In the genomic region with DNA sequence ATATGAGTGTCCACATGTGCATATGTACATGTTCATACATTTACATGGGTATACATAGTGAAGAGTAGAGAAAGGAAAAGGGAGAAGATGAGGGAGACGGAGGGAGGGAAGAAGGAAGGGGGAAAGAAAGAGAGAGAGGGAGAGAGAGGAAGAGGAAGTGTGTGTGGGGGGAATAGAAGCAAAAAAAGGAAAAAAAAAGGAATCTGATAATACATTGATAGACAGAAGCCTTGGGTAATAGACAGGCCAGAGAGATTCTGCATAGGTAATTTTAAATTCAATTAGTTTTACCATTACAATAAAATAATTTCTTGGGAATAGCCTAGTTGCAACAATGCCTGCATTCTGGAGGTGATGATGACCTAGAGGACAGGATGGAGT, we compare ENCODE assay signal across 26 mouse cellular contexts.
DNase-seq lines count a peak whose midpoint lies in the region; ATAC-seq and TF ChIP-seq lines count a peak whose summit lies in the region.
"Had no signal": no experiment of that assay in that cellular context is flagged by ENCODE, and none has a peak within 500 bp of the region (broad histone marks: within the 10 kb centered on the region; RNA-seq: fewer than 3 reads in every experiment).

No protein-coding gene starts in this region.

- no peak for TF ChIP-seq CTCF in forebrain, postnatal 0 days (IDR thresholded peaks at IDR 0.05; ENCODE audit: low read depth)
- no peak for TF ChIP-seq CTCF in hindbrain, postnatal 0 days (IDR thresholded peaks at IDR 0.05; ENCODE audit: low read depth)

- no peak for DNase-seq in forebrain, postnatal 0 days
- DNase-seq in hindbrain, embryonic 11.5 days (ENCODE audit: low spot score): no peak
- no peak for DNase-seq in hindbrain, postnatal 0 days (ENCODE audit: low spot score)
- DNase-seq in neural tube, embryonic 11.5 days (ENCODE audit: low spot score): no peak
- no peak for DNase-seq in kidney, adult 11 months
- DNase-seq: adrenal gland, postnatal 25 days; cerebellum, adult 11-12 months; cerebellum, adult 9-11 months; embryo, embryonic 11 days; gastrocnemius, postnatal 10 days; kidney, adult 2 months; kidney, postnatal 36 days; right cerebral cortex, postnatal 25 days; spleen, adult 18-20 months; thymus, postnatal 14 days had no signal

- H3K4me2 ChIP-seq in forebrain, postnatal 0 days (ENCODE audit: low read depth): no peak overlapping the region
- H3K4me2 ChIP-seq in forebrain, embryonic 16.5 days (ENCODE audit: low read length): no peak overlapping the region
- no peak overlapping the region for H3K4me2 ChIP-seq in hindbrain, embryonic 11.5 days (replicated peaks; ENCODE audit: low read depth, low read length)
- no peak overlapping the region for H3K4me2 ChIP-seq in hindbrain, postnatal 0 days (ENCODE audit: low read depth, low read length)
- no peak overlapping the region for H3K4me2 ChIP-seq in neural tube, embryonic 11.5 days (ENCODE audit: low read depth)
- no peak overlapping the region for H3K4me2 ChIP-seq in neural tube, embryonic 15.5 days
- H3K4me2 ChIP-seq: embryonic facial prominence, embryonic 13.5 days; hindbrain, embryonic 15.5 days; limb, embryonic 12.5 days; liver, embryonic 15.5 days; lung, embryonic 14.5 days had no signal

- no peaks in the 10 kb centered on the region for H3K9me3 ChIP-seq in forebrain, postnatal 0 days (ENCODE audit: low read length)
- H3K9me3 ChIP-seq in forebrain, embryonic 16.5 days (ENCODE audit: control insufficient read depth, low read length): no peaks in the 10 kb centered on the region
- no peaks in the 10 kb centered on the region for H3K9me3 ChIP-seq in hindbrain, embryonic 11.5 days (ENCODE audit: control insufficient read depth, low read length)
- no peaks in the 10 kb centered on the region for H3K9me3 ChIP-seq in hindbrain, postnatal 0 days (ENCODE audit: low read length)
- no peaks in the 10 kb centered on the region for H3K9me3 ChIP-seq in neural tube, embryonic 11.5 days (ENCODE audit: control insufficient read depth, low read length)
- no peaks in the 10 kb centered on the region for H3K9me3 ChIP-seq in neural tube, embryonic 15.5 days (replicated peaks)
- H3K9me3 ChIP-seq: embryonic facial prominence, embryonic 13.5 days; heart, embryonic 10.5 days; hindbrain, embryonic 15.5 days; limb, embryonic 12.5 days; liver, embryonic 15.5 days had no signal

- H3K27ac ChIP-seq in forebrain, postnatal 0 days (ENCODE audit: low read depth, low read length): 0 out of 2 replicates have a peak overlapping the region, but pooled peaks have one; percentile 2
- no peak overlapping the region; the same call in 1 of the 2 replicates for H3K27ac ChIP-seq in forebrain, embryonic 16.5 days (ENCODE audit: low read length)
- H3K27ac ChIP-seq in hindbrain, embryonic 11.5 days (ENCODE audit: low read depth, low read length): 0 out of 2 replicates have a peak overlapping the region, but pooled peaks have one; percentile 62
- H3K27ac ChIP-seq in hindbrain, postnatal 0 days: no peak overlapping the region
- 0 out of 2 replicates have a peak overlapping the region, but pooled peaks have one; percentile 47 for H3K27ac ChIP-seq in neural tube, embryonic 11.5 days (ENCODE audit: low read depth, low read length)
- no peak overlapping the region for H3K27ac ChIP-seq in neural tube, embryonic 15.5 days (replicated peaks)
- H3K27ac ChIP-seq: embryonic facial prominence, embryonic 13.5 days; layer of hippocampus, adult 2 months; left cerebral cortex, adult 2 months; limb, embryonic 12.5 days; liver, embryonic 15.5 days had no signal

- no peak overlapping the region for H3K4me3 ChIP-seq in forebrain, postnatal 0 days (ENCODE audit: low read depth, low read length)
- H3K4me3 ChIP-seq in forebrain, embryonic 16.5 days (replicated peaks; ENCODE audit: low read length): no peak overlapping the region
- H3K4me3 ChIP-seq in hindbrain, embryonic 11.5 days (ENCODE audit: low read depth, low read length): no peak overlapping the region
- no peak overlapping the region for H3K4me3 ChIP-seq in hindbrain, postnatal 0 days (ENCODE audit: low read length)
- no peak overlapping the region for H3K4me3 ChIP-seq in neural tube, embryonic 11.5 days (ENCODE audit: low read depth, low read length)
- no peak overlapping the region for H3K4me3 ChIP-seq in neural tube, embryonic 15.5 days (replicated peaks)
- H3K4me3 ChIP-seq: embryonic facial prominence, embryonic 13.5 days; heart, embryonic 10.5 days; hindbrain, embryonic 15.5 days; layer of hippocampus, adult 2 months; left cerebral cortex, adult 2 months; limb, embryonic 12.5 days; liver, embryonic 15.5 days had no signal

- H3K4me1 ChIP-seq in forebrain, postnatal 0 days (ENCODE audit: insufficient read depth): no peaks in the 10 kb centered on the region
- peaks cover 5% of the 10 kb centered on the region; the same call in 1 of the 2 replicates for H3K4me1 ChIP-seq in forebrain, embryonic 16.5 days (replicated peaks; ENCODE audit: control insufficient read depth, insufficient read depth, low read length)
- no peaks in the 10 kb centered on the region for H3K4me1 ChIP-seq in hindbrain, embryonic 11.5 days (replicated peaks; ENCODE audit: control insufficient read depth, insufficient read depth, low read length)
- H3K4me1 ChIP-seq in hindbrain, postnatal 0 days (ENCODE audit: insufficient read depth, low read length): no peaks in the 10 kb centered on the region
- H3K4me1 ChIP-seq in neural tube, embryonic 11.5 days (ENCODE audit: control insufficient read depth, insufficient read depth, low read length): no peaks in the 10 kb centered on the region; the same call in 1 of the 2 replicates
- H3K4me1 ChIP-seq in neural tube, embryonic 15.5 days: no peaks in the 10 kb centered on the region
- H3K4me1 ChIP-seq: embryonic facial prominence, embryonic 13.5 days; heart, embryonic 10.5 days; hindbrain, embryonic 15.5 days; limb, embryonic 12.5 days; liver, embryonic 15.5 days had no signal

- 34% methylated on average over 1 of the region's 1 CpGs for WGBS in forebrain, postnatal 0 days
- 63% methylated on average over 1 of the region's 1 CpGs for WGBS in forebrain, embryonic 16.5 days
- 70% methylated on average over 1 of the region's 1 CpGs for WGBS in hindbrain, embryonic 11.5 days
- 52% methylated on average over 1 of the region's 1 CpGs for WGBS in hindbrain, postnatal 0 days
- WGBS in neural tube, embryonic 11.5 days: 76% methylated on average over 1 of the region's 1 CpGs
- 73% methylated on average over 1 of the region's 1 CpGs for WGBS in neural tube, embryonic 15.5 days

- no peaks in the 10 kb centered on the region for H3K27me3 ChIP-seq in forebrain, postnatal 0 days (ENCODE audit: insufficient read depth, low read length)
- no peaks in the 10 kb centered on the region for H3K27me3 ChIP-seq in forebrain, embryonic 16.5 days (replicated peaks; ENCODE audit: control insufficient read depth, insufficient read depth, low read length)
- no peaks in the 10 kb centered on the region for H3K27me3 ChIP-seq in hindbrain, embryonic 11.5 days (ENCODE audit: control insufficient read depth, insufficient read depth, low read length)
- H3K27me3 ChIP-seq in hindbrain, postnatal 0 days (ENCODE audit: insufficient read depth, low read length): no peaks in the 10 kb centered on the region
- H3K27me3 ChIP-seq in neural tube, embryonic 11.5 days (ENCODE audit: control insufficient read depth, insufficient read depth, low read length): no peaks in the 10 kb centered on the region
- H3K27me3 ChIP-seq in neural tube, embryonic 15.5 days (replicated peaks): no peaks in the 10 kb centered on the region
- H3K27me3 ChIP-seq: embryonic facial prominence, embryonic 13.5 days; hindbrain, embryonic 15.5 days; limb, embryonic 12.5 days; liver, embryonic 15.5 days had no signal

- H3K9ac ChIP-seq in forebrain, postnatal 0 days: no peak overlapping the region
- no peak overlapping the region for H3K9ac ChIP-seq in forebrain, embryonic 16.5 days (replicated peaks; ENCODE audit: low read depth, low read length)
- H3K9ac ChIP-seq in hindbrain, embryonic 11.5 days (ENCODE audit: low read depth, low read length): no peak overlapping the region
- no peak overlapping the region for H3K9ac ChIP-seq in hindbrain, postnatal 0 days (replicated peaks; ENCODE audit: low read length)
- no peak overlapping the region for H3K9ac ChIP-seq in neural tube, embryonic 11.5 days (ENCODE audit: low read length)
- H3K9ac ChIP-seq in neural tube, embryonic 15.5 days (replicated peaks): no peak overlapping the region
- H3K9ac ChIP-seq: embryonic facial prominence, embryonic 13.5 days; hindbrain, embryonic 15.5 days; limb, embryonic 12.5 days; liver, embryonic 15.5 days; lung, embryonic 14.5 days had no signal

- no peaks in the 10 kb centered on the region for H3K36me3 ChIP-seq in forebrain, postnatal 0 days (ENCODE audit: insufficient read depth)
- H3K36me3 ChIP-seq in forebrain, embryonic 16.5 days (ENCODE audit: control insufficient read depth, insufficient read depth): no peaks in the 10 kb centered on the region
- H3K36me3 ChIP-seq in hindbrain, embryonic 11.5 days (ENCODE audit: control insufficient read depth, insufficient read depth, low read length): no peaks in the 10 kb centered on the region
- H3K36me3 ChIP-seq in hindbrain, postnatal 0 days (ENCODE audit: insufficient read depth, low read length): no peaks in the 10 kb centered on the region
- no peaks in the 10 kb centered on the region for H3K36me3 ChIP-seq in neural tube, embryonic 11.5 days (ENCODE audit: control insufficient read depth, insufficient read depth, low read length)
- no peaks in the 10 kb centered on the region for H3K36me3 ChIP-seq in neural tube, embryonic 15.5 days
- H3K36me3 ChIP-seq: embryonic facial prominence, embryonic 13.5 days; heart, embryonic 10.5 days; hindbrain, embryonic 15.5 days; limb, embryonic 12.5 days; liver, embryonic 15.5 days had no signal

- ATAC-seq in forebrain, postnatal 0 days: no peak
- ATAC-seq in forebrain, embryonic 16.5 days: no peak
- no peak for ATAC-seq in hindbrain, embryonic 11.5 days (ENCODE audit: low FRiP score)
- ATAC-seq in hindbrain, postnatal 0 days: no peak
- ATAC-seq in neural tube, embryonic 11.5 days (ENCODE audit: insufficient read depth, low FRiP score, low TSS enrichment): no peak
- no peak for ATAC-seq in neural tube, embryonic 15.5 days (ENCODE audit: low FRiP score)
- ATAC-seq: CD4-positive, CD25-positive, alpha-beta regulatory T cell, adult 4 months had no signal

Comparison
In these comparisons a context has a peak if more than half of its experiments do, and no peak if none do; other contexts are left out.
1. H3K27ac ChIP-seq: peak in forebrain, postnatal 0 days (single experiment), hindbrain, embryonic 11.5 days (single experiment) and neural tube, embryonic 11.5 days (single experiment); none in forebrain, embryonic 16.5 days (single experiment), hindbrain, postnatal 0 days (single experiment) and neural tube, embryonic 15.5 days (single experiment).